Mouse (Mus musculus) v-Abl transformed pro-B cells (cell line): ENCODE measurements around the gene Msh3.

Source experiments
- in situ Hi-C, 2 experiments: fragments of 400-800 bp; cut with MboI; formaldehyde crosslinking; loops; one replicate each; pipeline ENCODE4 v1.15.1; 2025; ENCODE audit not compliant: unreplicated experiment in 2 of 2

Msh3 gene

GRCm38 (mm10) chr13:92336857-92337256 is 17.9 kb downstream of the Msh3 start:
- in situ Hi-C loops = loop anchor here (5.0 to 25.0 kb wide), 3 partner anchors 430 to 1412 kb away; partner anchors contain the start of gene Rps23 (in 1 of the 2)

DNA sequence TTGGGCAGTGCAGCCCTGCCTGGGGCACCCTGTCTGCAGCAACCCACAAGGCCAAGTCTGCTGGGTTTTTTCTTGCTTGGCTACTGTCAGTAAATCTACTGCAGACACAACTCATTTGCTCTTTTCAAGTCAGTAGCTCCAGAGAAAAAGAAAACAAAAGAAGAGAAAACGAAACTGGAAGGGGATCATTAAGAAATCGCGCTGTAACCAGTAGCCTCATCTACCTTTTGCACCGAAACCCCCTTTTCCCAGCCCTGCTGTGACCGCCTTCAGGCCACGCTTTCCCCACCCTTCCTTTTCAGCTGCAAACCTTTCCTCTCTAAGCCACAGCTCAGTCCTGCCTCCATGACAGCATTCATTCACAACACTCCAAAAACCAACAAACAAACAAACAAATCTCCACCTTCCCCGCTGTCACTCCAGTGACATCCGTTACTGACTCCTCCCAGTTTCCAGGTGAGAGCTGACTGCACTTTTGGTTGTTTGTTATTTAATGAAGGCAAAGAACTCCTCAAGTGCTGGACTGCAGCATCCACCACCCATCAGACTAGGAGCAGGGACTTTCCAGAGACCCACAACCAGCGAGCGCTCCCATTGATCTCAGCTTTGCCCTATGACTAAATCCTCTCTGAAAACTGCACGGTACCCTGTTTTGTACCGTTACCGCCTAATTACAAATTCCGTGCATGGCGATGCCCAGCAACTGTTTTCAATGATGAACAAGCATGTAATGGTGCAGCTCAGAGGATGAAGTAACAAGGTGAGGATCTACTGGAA is 22.5 kb downstream of the Msh3 start:
- in situ Hi-C loops = loop anchor here (10.0 to 25.0 kb wide), 2 partner anchors 1395 to 1407 kb away; partner anchors contain the start of gene Rps23 (in 1 of the 2)

DNA sequence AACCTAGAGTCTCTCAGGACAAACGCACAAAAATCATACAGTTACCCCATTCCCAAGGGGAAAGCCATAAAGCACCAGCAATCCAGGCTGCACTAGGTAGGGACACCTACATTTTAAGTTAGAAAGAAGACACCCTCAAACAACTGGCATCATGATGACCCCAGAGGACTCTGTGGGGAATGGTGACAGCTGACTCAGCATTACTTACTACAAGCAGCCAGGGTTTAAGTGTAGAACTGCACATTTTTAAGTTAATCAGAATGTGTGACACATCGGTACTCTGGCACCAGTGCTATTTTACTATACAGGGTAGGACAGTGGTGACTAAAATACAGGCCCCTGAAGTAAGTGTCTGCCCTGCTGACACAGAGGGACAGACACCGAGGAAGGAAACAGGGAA is 24.2 kb downstream of the Msh3 start:
- in situ Hi-C loops = loop anchor here (10.0 to 25.0 kb wide), 2 partner anchors 1393 to 1406 kb away; partner anchors contain the start of gene Rps23 (in 1 of the 2)

DNA sequence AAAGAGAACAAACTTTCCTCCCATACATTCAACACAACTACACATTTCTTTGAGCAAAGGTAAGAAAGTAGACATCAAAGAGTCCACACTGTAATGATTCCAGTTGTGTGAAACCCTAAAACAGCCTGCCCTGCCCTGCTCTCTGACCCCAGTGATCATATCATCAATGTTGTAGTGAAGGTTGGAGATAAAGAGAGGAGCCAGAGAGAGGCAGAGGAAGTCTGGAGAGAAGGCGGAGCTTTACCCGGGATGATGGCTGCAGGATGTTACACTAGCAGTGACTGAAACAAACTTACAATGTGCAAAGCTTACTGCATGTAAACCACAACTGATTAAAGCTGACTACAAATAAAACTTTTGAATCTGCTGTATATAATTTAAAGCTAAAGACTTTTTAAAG is 26.8 kb downstream of the Msh3 start:
- in situ Hi-C loops = loop anchor here in 1 of 2 experiments (25.0 kb wide), 1 partner anchor 1391 kb away; no protein-coding TSS in a partner anchor

- in situ Hi-C loops = loop anchor here in 1 of 2 experiments (25.0 kb wide), 1 partner anchor 1389 kb away; no protein-coding TSS in a partner anchor
These were observed 28.8 kb downstream of the Msh3 start for GRCm38 (mm10) chr13:92326030-92326429.

GRCm38 (mm10) chr13:92320770-92321169 is 34.0 kb downstream of the Msh3 start:
- in situ Hi-C loops = no loop called here

GRCm38 (mm10) chr13:92314613-92315012 is 40.2 kb downstream of the Msh3 start:
- in situ Hi-C loops = no loop called here

DNA sequence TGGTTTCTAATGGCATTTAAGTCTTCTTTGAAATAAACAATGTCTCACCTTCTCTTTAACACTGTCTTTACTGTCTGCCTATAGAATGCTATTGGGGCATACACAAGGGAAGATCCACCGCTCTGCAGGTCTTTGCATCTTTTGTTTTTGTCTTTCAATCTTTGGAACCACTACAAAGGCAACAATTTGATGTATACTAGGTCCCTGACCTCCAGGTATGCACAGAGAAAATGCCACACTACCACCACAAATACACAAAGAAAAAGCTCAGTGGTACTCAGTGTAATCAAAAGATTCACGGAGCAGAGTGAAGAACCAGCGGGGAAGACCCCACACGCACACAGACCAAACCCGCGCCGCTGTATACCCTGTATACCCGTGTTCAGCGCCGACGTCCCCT is 49.1 kb downstream of the Msh3 start, which contains the start of gene Gm20379:
Gm20379 (plus strand) TSS at position 301 of the 400 bp plus-strand sequence.
- in situ Hi-C loops = no loop called here

DNA sequence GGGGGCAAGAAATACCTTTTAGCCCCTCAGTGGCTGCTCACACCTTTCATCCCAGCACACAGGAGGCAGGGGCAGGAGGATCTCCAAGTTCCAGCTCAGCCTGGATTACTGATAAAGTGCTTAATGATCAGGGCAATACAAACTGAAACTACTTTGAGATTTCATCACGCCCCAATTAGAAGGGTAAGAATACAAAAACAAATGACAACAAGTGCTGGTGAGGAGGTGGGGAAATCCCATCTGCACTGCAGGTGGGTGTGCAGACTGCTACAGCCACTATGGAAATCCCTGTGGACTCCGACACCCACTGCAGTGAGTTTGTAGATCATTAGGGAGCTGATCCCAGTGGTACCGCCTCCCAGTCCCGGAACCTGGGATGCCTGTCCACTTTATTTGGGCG is 50.5 kb downstream of the Msh3 start:
- in situ Hi-C loops = no loop called here

DNA sequence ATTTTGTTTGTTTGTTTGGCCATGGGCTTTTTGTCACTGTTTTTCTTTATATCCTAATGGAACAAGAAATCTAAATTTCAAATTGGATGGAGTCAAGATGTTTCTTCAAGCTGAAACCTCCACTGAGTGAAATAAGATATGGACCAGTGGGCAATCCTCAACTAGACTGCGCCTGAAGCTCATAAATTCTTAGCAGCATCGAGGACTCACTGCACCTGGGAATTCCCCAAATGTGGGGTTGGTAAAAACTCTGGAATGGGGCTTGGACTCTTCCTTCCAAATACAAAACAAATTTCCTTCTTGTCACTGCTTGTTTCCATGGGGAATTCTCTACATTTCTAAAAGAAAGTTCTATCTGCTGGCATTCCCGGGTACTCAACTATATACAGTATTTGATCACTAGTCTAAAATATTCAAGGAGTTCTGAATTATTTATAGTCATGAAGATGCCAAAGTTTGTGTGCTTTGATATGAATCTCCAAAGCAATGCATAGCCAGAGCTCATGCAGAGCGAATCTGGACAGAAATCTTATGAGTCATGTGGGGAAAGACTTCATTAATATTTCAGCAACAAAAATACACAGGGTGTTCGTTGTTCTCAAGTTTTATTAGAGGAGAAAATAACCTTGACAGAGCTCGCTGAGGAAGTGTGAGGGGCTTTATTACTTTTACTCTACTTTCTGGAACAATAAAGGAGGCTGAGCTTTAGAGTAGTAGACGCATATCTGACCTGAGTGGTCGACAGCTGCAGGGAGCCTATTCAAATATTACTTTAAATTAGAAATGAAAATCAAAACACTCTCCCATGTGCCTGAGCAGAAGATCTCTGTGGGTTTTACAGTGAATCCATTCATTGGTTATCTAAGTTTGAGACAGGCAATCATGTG is 51.5 kb downstream of the Msh3 start:
- in situ Hi-C loops = no loop called here

DNA sequence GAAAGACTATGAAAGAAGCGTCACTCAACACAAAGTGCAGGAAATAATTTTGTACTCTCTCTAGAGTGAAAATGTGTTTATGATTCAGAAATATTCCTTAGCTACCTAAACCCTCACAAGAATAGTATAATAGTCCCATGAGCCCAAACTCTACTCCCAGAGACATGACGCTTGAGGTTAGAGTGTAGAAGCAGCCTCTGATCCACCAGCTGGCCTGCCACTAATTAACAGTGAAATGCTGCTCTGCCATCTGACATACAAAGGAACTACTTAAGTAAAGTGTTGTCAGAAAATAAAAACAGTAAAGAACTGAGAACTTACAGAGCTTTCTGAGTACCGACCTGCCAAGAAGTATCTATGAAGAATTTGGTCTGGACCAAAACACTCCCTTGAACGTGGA is 52.3 kb downstream of the Msh3 start:
- in situ Hi-C loops = no loop called here

- in situ Hi-C loops = no loop called here
These were observed 53.0 kb downstream of the Msh3 start for GRCm38 (mm10) chr13:92301754-92302153.

DNA sequence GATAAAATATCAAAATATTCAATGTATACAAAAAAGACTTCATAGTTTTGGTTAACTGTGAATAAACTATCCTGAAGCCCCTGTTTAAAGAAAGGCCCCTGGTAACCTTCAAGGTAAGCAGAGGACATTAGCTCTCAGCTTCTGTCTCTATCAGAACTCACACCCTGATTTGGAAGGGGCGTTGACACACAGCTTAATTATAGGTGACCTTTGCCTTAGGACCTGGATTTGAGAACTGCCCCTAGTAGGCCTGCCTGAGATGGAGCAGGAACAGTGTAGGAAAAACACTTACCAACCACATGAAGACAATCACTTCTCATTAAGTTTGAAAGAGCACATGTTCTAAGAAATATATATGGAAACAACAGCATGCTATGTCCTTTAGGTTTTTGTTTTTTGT is 55.3 kb downstream of the Msh3 start:
- in situ Hi-C loops = no loop called here

DNA sequence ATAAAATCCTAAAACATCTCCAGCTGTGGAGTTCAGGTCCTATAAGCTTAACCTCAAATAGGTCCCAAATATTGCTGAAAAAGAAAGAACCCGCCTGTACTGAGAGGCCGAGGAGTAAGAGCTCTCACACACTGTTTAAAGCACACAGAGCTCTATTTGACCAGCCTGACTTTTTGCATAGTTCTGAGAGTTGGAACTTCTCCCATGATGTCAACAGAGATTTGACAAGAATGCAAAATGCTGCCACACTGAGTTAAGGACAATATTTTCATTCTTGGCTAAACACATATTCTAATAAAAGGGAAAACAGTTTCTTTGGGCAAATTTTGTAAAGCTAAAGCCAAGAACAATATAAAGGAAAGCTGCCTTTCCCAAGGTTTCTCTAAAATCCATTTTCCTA is 57.8 kb downstream of the Msh3 start:
- in situ Hi-C loops = no loop called here

DNA sequence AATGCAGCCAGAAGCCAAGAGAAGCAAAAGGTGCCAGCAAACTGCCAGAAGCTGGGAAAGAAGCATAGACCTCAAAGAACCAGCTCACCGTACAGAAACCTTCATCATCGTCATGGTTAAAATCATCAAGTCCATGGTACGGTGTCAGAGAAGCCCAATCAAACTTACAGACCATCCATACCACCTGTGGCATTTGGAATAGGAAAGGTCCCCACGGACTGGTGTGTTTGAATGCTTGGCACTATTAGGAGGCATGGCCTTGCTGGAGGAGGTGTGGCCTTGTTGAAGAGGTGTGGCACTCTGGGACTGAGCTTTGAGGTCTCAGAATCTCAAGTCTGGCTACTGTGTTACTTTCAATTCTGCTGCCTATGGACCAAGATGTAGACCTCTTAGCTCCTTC is 58.3 kb downstream of the Msh3 start:
- in situ Hi-C loops = no loop called here

DNA sequence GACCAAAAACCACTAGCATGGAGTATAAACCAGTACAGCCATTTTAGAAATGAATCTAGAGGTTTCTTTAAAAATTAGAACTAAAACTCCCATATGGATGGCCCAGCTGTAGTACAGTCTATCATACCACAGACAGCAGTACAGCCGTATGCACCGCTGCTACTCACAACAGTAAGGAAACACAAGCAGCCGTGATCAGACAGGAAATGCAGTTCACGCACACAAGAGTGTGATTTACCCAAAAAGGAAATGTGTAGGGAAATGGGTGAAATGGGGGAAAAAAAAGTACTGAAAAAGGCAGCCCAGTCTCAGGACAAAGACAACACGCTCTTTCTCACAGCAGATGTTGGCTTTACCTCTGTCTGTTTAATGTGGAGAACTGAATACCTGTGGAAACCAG is 60.9 kb downstream of the Msh3 start:
- in situ Hi-C loops = no loop called here

- in situ Hi-C loops = no loop called here
These were observed 63.2 kb downstream of the Msh3 start for GRCm38 (mm10) chr13:92291605-92292004.

- in situ Hi-C loops = no loop called here
These were observed 77.8 kb downstream of the Msh3 start for GRCm38 (mm10) chr13:92277027-92277426.

DNA sequence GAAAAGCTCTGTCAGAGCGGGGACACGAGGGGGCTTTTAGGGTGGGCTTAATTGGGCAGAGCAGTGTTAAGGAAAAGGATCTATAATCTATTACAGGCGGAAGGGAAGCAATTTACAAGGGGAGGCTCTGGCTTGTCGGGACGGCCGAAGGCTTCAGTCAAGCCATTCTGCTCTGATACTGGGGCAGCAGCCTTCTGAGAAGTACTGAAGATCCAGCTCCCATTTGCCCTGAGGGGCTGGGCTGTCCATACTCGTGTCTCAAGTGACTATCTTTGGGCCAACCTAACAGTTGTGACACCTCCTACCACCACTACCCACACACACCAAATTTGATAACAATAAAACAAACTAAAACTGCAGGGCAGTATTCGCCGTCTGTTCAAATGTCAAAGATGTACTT is 79.5 kb downstream of the Msh3 start:
- in situ Hi-C loops = no loop called here

GRCm38 (mm10) chr13:92274274-92275198 is 80.3 kb downstream of the Msh3 start:
- in situ Hi-C loops = loop anchor here in 1 of 2 experiments (25.0 kb wide), 1 partner anchor 213 kb away; the partner anchor contains the start of gene Fam151b
